Mouse (Mus musculus) layer of hippocampus, adult 2 months (tissue): ENCODE measurements around the gene Mfsd4b3. TPM values are rescaled to one million over a fixed set of nuclear protein-coding genes. Genes with fewer than 3 reads are reported as not detected.
"Not testable (repeated sequence)": the region's sequence is repeated elsewhere in the genome, so short reads cannot be mapped to it uniquely, and the experiment has no call there.

Experiments used
- DNase-seq, 2 experiments: peaks; one replicate each; pipeline ENCODE4 v3.0.0; 2022; ENCODE audit warnings: low spot score in 2 of 2
- H3K27ac ChIP-seq: fragments of 200-600 bp; 2 replicates; pipeline ENCODE4 v1.8.1; 2022
- H3K4me3 ChIP-seq: fragments of 200-600 bp; 2 replicates; pipeline ENCODE4 v1.8.1; 2022; ENCODE audit warnings: mild to moderate bottlenecking
- CTCF ChIP-seq: fragments of 200-600 bp; conservative IDR thresholded peaks from 2 replicates; pipeline ENCODE4 v1.8.1; 2022; ENCODE audit warnings: antibody characterized with exemption, mild to moderate bottlenecking, moderate library complexity
- long read RNA-seq, 2 experiments: library from polyadenylated mRNA; stranded (forward); transcript quantifications; one replicate each; pipeline ENCODE4 v2.0.0; 2021; ENCODE audit warnings: borderline mapping rate in 2 of 2
- total RNA-seq, 2 experiments: library from RNA; stranded (reverse); gene quantifications; 2 replicates each; pipeline ENCODE4 v1.2.3; 2021

The Mfsd4b3 gene
- under 1 TPM; 0.20 to 0.27 TPM for total RNA-seq
- long read RNA-seq, experiment 1 = 0 reads
- long read RNA-seq, experiment 2 = 0 reads

- peak; percentile 90 for TF ChIP-seq CTCF
- peak within 1 kb of the TSS; percentile 88 for H3K4me3 ChIP-seq
- peak within 1 kb of the TSS; percentile 79 for H3K27ac ChIP-seq
- DNase-seq = peak; percentile 88 to 93
These were observed at the start of gene Mfsd4b3 for GRCm38 (mm10) chr10:39959761-39960440. TSS of gene Mfsd4b3 (minus strand) at chr10:39960153.

GRCm38 (mm10) chr10:40009591-40009990 lies 49.6 kb upstream of the Mfsd4b3 start:
- no peak for DNase-seq
- TF ChIP-seq CTCF = no peak

GRCm38 (mm10) chr10:40008847-40009246 lies 48.9 kb upstream of the Mfsd4b3 start:
- not testable (repeated sequence) for H3K27ac ChIP-seq, DNase-seq, H3K4me3 ChIP-seq

More at GRCm38 (mm10) chr10:40009591-40009990, 49.6 kb upstream of the Mfsd4b3 start:
- Histone ChIP-seq H3K27ac (no peak overlapping the region), H3K4me3 (no peak overlapping the region)

- Histone ChIP-seq H3K4me3 (no peak overlapping the region), H3K27ac (no peak overlapping the region)
- TF ChIP-seq CTCF = no peak
- DNase-seq = no peak
These were observed 48.0 kb upstream of the Mfsd4b3 start for GRCm38 (mm10) chr10:40007953-40008352.

- no peak for TF ChIP-seq CTCF
- H3K27ac ChIP-seq = no peak overlapping the region
- H3K4me3 ChIP-seq = no peak overlapping the region
- no peak for DNase-seq
These were observed 47.0 kb upstream of the Mfsd4b3 start for GRCm38 (mm10) chr10:40006963-40007362.

- Histone ChIP-seq H3K4me3 (no peak overlapping the region), H3K27ac (no peak overlapping the region)
- TF ChIP-seq CTCF = no peak
- no peak for DNase-seq
These were observed 40.8 kb upstream of the Mfsd4b3 start for GRCm38 (mm10) chr10:40000746-40001145.

- no peak overlapping the region for H3K27ac ChIP-seq
- no peak for DNase-seq
- TF ChIP-seq CTCF = no peak
- no peak overlapping the region for H3K4me3 ChIP-seq
These were observed 31.2 kb upstream of the Mfsd4b3 start for GRCm38 (mm10) chr10:39991155-39991554.

- Histone ChIP-seq H3K4me3 (no peak within 1 kb of the TSS), H3K27ac (no peak within 1 kb of the TSS)
- no peak for DNase-seq
- TF ChIP-seq CTCF = no peak
These were observed 26.5 kb upstream of the Mfsd4b3 start, which contains the start of gene Mfsd4b5 for GRCm38 (mm10) chr10:39986466-39986865. TSS of gene Mfsd4b5 (minus strand) at chr10:39986646.

- H3K4me3 ChIP-seq = no peak overlapping the region
- DNase-seq = no peak
- H3K27ac ChIP-seq = no peak overlapping the region
- no peak for TF ChIP-seq CTCF
These were observed 22.7 kb upstream of the Mfsd4b3 start for GRCm38 (mm10) chr10:39982604-39983003.

- no peak for TF ChIP-seq CTCF
These were observed 18.3 kb upstream of the Mfsd4b3 start for GRCm38 (mm10) chr10:39978231-39978630.

GRCm38 (mm10) chr10:39977346-39977745 lies 17.4 kb upstream of the Mfsd4b3 start:
- no peak for DNase-seq
- no peak overlapping the region for H3K4me3 ChIP-seq
- H3K27ac ChIP-seq = no peak overlapping the region
- no peak for TF ChIP-seq CTCF

More at GRCm38 (mm10) chr10:39978231-39978630, 18.3 kb upstream of the Mfsd4b3 start:
- no peak for DNase-seq
- no peak overlapping the region for H3K4me3 ChIP-seq
- H3K27ac ChIP-seq = no peak overlapping the region

GRCm38 (mm10) chr10:39975771-39976170 lies 15.8 kb upstream of the Mfsd4b3 start:
- no peak for TF ChIP-seq CTCF
- no peak overlapping the region for H3K27ac ChIP-seq
- no peak for DNase-seq
- H3K4me3 ChIP-seq = no peak overlapping the region

- Histone ChIP-seq H3K4me3 (no peak overlapping the region), H3K27ac (no peak overlapping the region)
- no peak for TF ChIP-seq CTCF
- no peak for DNase-seq
These were observed 15.0 kb upstream of the Mfsd4b3 start for GRCm38 (mm10) chr10:39974982-39975381.

GRCm38 (mm10) chr10:39967512-39967911 lies 7.6 kb upstream of the Mfsd4b3 start:
- TF ChIP-seq CTCF = no peak
- H3K27ac ChIP-seq = no peak overlapping the region
- DNase-seq = no peak
- H3K4me3 ChIP-seq = no peak overlapping the region

- H3K4me3 ChIP-seq = no peak overlapping the region
- no peak for DNase-seq
- no peak for TF ChIP-seq CTCF
- no peak overlapping the region for H3K27ac ChIP-seq
These were observed 2.0 kb upstream of the Mfsd4b3 start for GRCm38 (mm10) chr10:39961906-39962305.
